Mouse (Mus musculus) heart, adult 11 months (tissue): Measurements from ENCODE around the gene Mrgprh.

Experiments
- DNase-seq: peaks from one replicate; pipeline ENCODE4 v3.0.0; 2022

Mrgprh gene

GRCm38 (mm10) chr17:12925001-12925400 lies 49.2 kb downstream of the Mrgprh start:
- DNase-seq = no peak

GRCm38 (mm10) chr17:12925703-12926180 lies 49.9 kb downstream of the Mrgprh start:
- no peak for DNase-seq
